Mouse (Mus musculus) midbrain, postnatal 0 days (tissue): ENCODE results near the gene Adamtsl1. TPM values are rescaled to one million over a fixed set of nuclear protein-coding genes. Genes with fewer than 3 reads are reported as not detected.

ENCODE experiments used
- ATAC-seq: fragments of 200-750 bp; cut with Nextera tagmentation; 2 replicates; pipeline ENCODE4 v1.8.0; 2017; ENCODE audit warnings: moderate number of reproducible peaks, mild to moderate bottlenecking, moderate TSS enrichment, moderate library complexity; ENCODE audit not compliant: low FRiP score
- DNase-seq: peaks from one replicate; pipeline ENCODE4 v3.0.0-alpha.2; 2015; ENCODE audit warnings: low spot score
- H3K27ac ChIP-seq: fragments of 300-500 bp; sonication (generic); 2 replicates; pipeline ENCODE4 v1.5.1; 2014; ENCODE audit warnings: low read depth, mild to moderate bottlenecking, low read length, mixed read lengths
- H3K27me3 ChIP-seq: fragments of 300-500 bp; sonication (generic); 2 replicates; pipeline ENCODE4 v1.6.1; 2014; ENCODE audit warnings: low read length, control low read depth, mixed read lengths; ENCODE audit not compliant: insufficient read depth
- H3K36me3 ChIP-seq: fragments of 300-500 bp; sonication (generic); 2 replicates; pipeline ENCODE4 v1.6.1; 2014; ENCODE audit warnings: low read length, control low read depth, mixed read lengths; ENCODE audit not compliant: insufficient read depth
- H3K4me1 ChIP-seq: fragments of 300-500 bp; sonication (generic); 2 replicates; pipeline ENCODE4 v1.6.1; 2014; ENCODE audit warnings: mild to moderate bottlenecking, control low read depth, antibody characterized with exemption, low read length, mixed read lengths; ENCODE audit not compliant: insufficient read depth
- H3K4me2 ChIP-seq: fragments of 300-500 bp; sonication (generic); 2 replicates; pipeline ENCODE4 v1.6.1; 2014; ENCODE audit warnings: low read depth, mild to moderate bottlenecking, low read length, mixed read lengths; ENCODE audit not compliant: poor library complexity, severe bottlenecking
- H3K4me3 ChIP-seq: fragments of 300-500 bp; sonication (generic); 2 replicates; pipeline ENCODE4 v1.5.1; 2014; ENCODE audit warnings: low read depth, mild to moderate bottlenecking, low read length, moderate library complexity
- H3K9ac ChIP-seq: fragments of 300-500 bp; sonication (generic); replicated peaks from 2 replicates; pipeline ENCODE4 v1.6.1; 2014; ENCODE audit warnings: mild to moderate bottlenecking, low read length, moderate library complexity, mixed read lengths; ENCODE audit not compliant: poor library complexity, severe bottlenecking
- H3K9me3 ChIP-seq: fragments of 300-500 bp; sonication (generic); 2 replicates; pipeline ENCODE4 v1.6.1; 2016; ENCODE audit warnings: low read length, control low read depth
- CTCF ChIP-seq: IDR thresholded peaks from 2 replicates; pipeline ENCODE4 v1.5.1; 2016; ENCODE audit warnings: antibody characterized with exemption, mild to moderate bottlenecking
- WGBS: fragments of 180-500 bp; shearing (Covaris S2); extraction: QIAGEN DNeasy Blood & Tissue Kit; methylation state at CpG from one replicate; pipeline ENCODE4 v1.1.7; 2014; 5-methylcytosine and 5-hydroxymethylcytosine counted together
- polyA plus RNA-seq: library from polyadenylated mRNA; unstranded; fragments of >200 nt; fragmentation: Nextera tagmentation; extraction: Ambion mirVana; gene quantifications from 2 replicates; pipeline ENCODE4 v1.2.1, GENCODE M21; 2015
- total RNA-seq: library from RNA; depleted of rRNA; stranded (reverse); fragments of >200 nt; gene quantifications from 2 replicates; pipeline ENCODE4 v1.2.3, GENCODE M21; 2014

Gene Adamtsl1
- total and polyA plus RNA-seq, 2 experiments from 2014 or later: 4.9 to 7.3 TPM

DNA sequence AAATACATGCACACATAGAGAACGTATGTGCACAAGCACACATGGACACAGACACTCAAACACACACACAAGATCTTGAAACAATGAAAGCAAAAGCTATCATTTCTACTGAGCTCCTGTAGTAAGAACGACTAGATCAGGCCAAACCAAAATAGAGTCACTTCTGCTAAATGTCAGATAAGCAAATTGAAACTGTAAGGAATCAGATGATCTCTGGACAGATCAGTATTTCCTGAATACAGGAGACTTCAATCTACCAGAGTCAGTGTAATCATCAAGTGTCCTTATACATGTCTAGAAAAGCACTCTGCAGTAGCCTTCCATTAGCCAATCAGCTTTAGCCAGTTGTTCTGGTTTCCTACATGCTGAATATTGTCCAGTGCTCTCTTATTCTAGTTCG, 441.4 kb downstream of the Adamtsl1 start:
- DNase-seq (no peak), ATAC-seq (no peak)
- Histone ChIP-seq H3K36me3 (no peaks in the 10 kb centered on the region), H3K27ac (no peak overlapping the region), H3K4me2 (no peak overlapping the region), H3K4me3 (no peak overlapping the region), H3K4me1 (no peaks in the 10 kb centered on the region), H3K9ac (no peak overlapping the region), H3K9me3 (no peaks in the 10 kb centered on the region), H3K27me3 (no peaks in the 10 kb centered on the region)
- TF ChIP-seq CTCF: no peak
- WGBS: 81% methylated on average over 3 of the region's 3 CpGs

DNA sequence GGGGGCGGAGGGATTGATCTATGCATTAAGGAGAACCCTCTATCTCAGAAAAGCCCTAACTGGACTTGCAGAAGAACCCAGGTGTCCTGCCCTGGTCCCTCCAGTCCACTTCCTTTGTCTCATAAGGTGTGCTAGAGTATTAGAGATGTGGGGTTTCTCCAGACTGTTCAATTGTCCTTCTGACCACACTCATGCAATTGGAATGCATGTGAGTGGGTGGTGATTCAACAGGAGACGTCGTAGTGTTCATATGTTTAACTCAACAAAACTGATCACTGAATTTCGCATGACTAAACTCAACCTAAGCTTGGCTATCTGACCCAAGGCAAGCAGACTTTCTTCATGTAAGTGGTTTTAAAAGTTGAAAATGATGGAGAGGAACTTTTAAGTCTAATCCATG, 443.3 kb downstream of the Adamtsl1 start:
- DNase-seq (no peak), ATAC-seq (no peak)
- H3K27me3 ChIP-seq: no peaks in the 10 kb centered on the region
- H3K9ac ChIP-seq: no peak overlapping the region
- WGBS: 95% methylated on average over 4 of the region's 4 CpGs
- no peaks in the 10 kb centered on the region for H3K4me1 ChIP-seq
- TF ChIP-seq CTCF: no peak
- no peaks in the 10 kb centered on the region for H3K36me3 ChIP-seq
- H3K4me2 ChIP-seq: no peak overlapping the region
- no peak overlapping the region for H3K27ac ChIP-seq
- no peaks in the 10 kb centered on the region for H3K9me3 ChIP-seq
- H3K4me3 ChIP-seq: no peak overlapping the region

GRCm38 (mm10) chr4:85957879-85958278, 443.9 kb downstream of the Adamtsl1 start:
- no peaks in the 10 kb centered on the region for H3K9me3 ChIP-seq
- no peak for ATAC-seq
- no peak for TF ChIP-seq CTCF
- no peak overlapping the region for H3K4me2 ChIP-seq
- no peak overlapping the region for H3K9ac ChIP-seq
- H3K27ac ChIP-seq: no peak overlapping the region
- no peaks in the 10 kb centered on the region for H3K36me3 ChIP-seq
- no peak for DNase-seq
- no peaks in the 10 kb centered on the region for H3K27me3 ChIP-seq
- no peaks in the 10 kb centered on the region for H3K4me1 ChIP-seq
- no peak overlapping the region for H3K4me3 ChIP-seq
- WGBS: 84% methylated on average over 1 of the region's 1 CpGs

DNA sequence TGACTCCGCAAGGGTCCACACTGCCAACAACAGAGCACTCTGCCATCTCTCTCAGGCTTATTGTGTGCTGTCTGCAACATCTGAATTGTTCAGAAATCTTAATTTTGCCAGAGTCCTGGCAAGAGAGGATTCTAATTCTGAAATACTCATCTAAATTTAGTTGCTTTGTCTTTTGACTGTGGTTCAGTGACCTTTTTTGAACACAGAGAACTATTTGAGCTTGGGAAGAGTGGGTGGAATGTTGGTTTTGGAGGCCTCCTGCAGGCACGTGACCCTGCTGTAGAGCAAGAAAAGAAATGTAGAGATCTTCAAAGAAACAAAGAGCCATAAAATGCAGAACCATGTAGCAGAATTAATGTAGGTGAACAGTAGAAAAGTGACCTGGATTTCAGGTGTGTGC, 445.0 kb downstream of the Adamtsl1 start:
- no peak overlapping the region for H3K27ac ChIP-seq
- DNase-seq (no peak), ATAC-seq (no peak)
- no peaks in the 10 kb centered on the region for H3K27me3 ChIP-seq
- WGBS: 79% methylated on average over 2 of the region's 2 CpGs
- H3K9me3 ChIP-seq: no peaks in the 10 kb centered on the region
- H3K36me3 ChIP-seq: no peaks in the 10 kb centered on the region
- TF ChIP-seq CTCF: no peak
- H3K4me1 ChIP-seq: no peaks in the 10 kb centered on the region
- H3K4me2 ChIP-seq: no peak overlapping the region
- H3K9ac ChIP-seq: no peak overlapping the region
- no peak overlapping the region for H3K4me3 ChIP-seq

DNA sequence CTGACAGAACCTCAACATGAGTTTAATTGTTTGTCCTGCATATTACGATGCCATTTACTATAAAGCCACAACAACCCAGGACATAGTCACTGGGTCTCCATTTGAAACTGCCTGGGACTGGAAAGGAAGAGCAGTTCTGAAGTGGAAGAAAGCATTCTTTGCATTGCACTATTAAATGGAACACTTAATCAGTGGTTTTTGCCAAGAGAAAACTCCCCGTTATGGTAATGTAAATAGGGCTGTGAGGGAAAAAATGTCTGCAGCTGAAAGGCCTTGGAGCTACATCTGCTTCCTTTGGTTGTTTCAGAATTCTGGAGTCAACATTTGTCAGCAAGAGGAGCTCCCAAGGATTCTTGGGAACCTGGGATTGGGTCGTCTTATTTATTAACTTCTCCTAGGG, 462.2 kb downstream of the Adamtsl1 start:
- DNase-seq (no peak), ATAC-seq (no peak)
- no peaks in the 10 kb centered on the region for H3K36me3 ChIP-seq
- TF ChIP-seq CTCF: no peak
- H3K27ac ChIP-seq: no peak overlapping the region
- H3K4me1 ChIP-seq: no peaks in the 10 kb centered on the region
- WGBS: 78% methylated on average over 3 of the region's 3 CpGs
- no peaks in the 10 kb centered on the region for H3K9me3 ChIP-seq
- no peak overlapping the region for H3K4me2 ChIP-seq
- H3K4me3 ChIP-seq: no peak overlapping the region
- no peaks in the 10 kb centered on the region for H3K27me3 ChIP-seq
- no peak overlapping the region for H3K9ac ChIP-seq

DNA sequence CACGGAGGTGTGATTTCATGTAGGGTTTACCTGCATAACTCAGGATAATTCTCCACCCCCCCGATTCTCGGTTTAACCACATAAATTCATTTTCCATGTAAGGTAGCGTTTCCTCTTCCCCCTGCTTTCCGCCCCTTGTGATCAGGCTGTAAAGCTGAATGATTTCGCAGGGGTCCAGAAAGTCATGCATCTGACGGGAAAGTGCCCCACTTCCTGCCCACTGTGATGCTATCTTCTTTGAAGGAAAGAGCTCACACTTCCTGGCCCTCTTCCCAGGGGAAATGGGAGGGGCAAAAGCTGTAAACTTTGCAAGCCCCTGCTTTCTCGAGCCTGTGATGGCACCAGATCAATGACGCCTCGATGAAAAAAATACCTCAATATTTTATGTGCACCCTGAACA, 465.2 kb downstream of the Adamtsl1 start:
- WGBS: 84% methylated on average over 10 of the region's 10 CpGs
- no peak overlapping the region for H3K4me3 ChIP-seq
- no peak overlapping the region for H3K27ac ChIP-seq
- no peak for DNase-seq
- no peaks in the 10 kb centered on the region for H3K27me3 ChIP-seq
- no peak for TF ChIP-seq CTCF
- no peaks in the 10 kb centered on the region for H3K36me3 ChIP-seq
- no peaks in the 10 kb centered on the region for H3K9me3 ChIP-seq
- H3K9ac ChIP-seq: no peak overlapping the region
- H3K4me2 ChIP-seq: no peak overlapping the region
- ATAC-seq: no peak
- no peaks in the 10 kb centered on the region for H3K4me1 ChIP-seq
